Mouse (Mus musculus) adrenal gland, adult 18-20 months (tissue): Measurements from ENCODE around the gene Gm5901. TPM values are rescaled to one million over a fixed set of nuclear protein-coding genes. Genes with fewer than 3 reads are reported as not detected.

Experiments used
- DNase-seq, 2 experiments: peaks; one replicate each; pipeline ENCODE4 v3.0.0; 2021 to 2022; ENCODE audit warnings: low spot score in 2 of 2
- total RNA-seq, 2 experiments: library from RNA; stranded (reverse); gene quantifications; 1 replicate in 1 of 2; 2 replicates in 1 of 2; pipeline ENCODE4 v1.2.3; 2021

The Gm5901 gene
- total RNA-seq, 2 experiments from 2014 or later = not detected

DNA sequence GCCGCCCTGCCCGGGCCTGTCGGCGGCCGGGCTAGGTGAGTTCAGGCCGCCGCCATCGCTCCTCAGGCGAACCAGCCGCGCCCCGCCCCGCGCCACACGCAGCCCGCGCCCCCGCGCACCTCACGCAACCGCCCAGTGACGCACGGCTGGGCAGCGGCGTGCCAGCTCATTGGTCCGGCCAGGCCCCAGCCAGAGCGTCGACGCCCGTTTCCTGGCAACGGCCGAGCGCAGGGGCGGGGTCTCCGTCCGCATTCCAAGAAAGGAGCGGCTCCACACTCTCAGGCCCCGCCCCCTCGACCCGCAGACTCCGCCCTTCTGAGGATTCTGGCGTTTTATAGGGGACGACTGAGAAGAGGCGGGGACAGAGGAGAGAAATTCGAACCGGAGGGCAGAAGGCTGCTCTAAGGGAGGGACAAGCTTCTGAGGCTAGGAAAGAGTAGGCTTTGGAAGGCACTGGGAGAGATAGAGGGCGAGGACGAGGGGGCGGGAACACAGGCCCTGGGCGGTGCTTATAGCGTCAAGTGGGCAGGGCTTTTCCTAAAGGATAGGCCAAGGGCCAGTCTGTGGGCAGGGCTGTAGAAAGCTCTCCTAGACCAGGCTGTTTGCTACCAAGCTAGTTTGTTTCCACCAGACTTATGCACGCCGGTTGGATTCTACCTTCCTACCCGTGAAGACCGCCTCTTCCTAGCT is 25.2 kb downstream of the Gm5901 start, which contains the start of gene Fam160a2:
Gene Fam160a2 (minus strand): TSS at position 120 of the 690 bp plus-strand sequence.
- peak; percentile 99 for DNase-seq

DNA sequence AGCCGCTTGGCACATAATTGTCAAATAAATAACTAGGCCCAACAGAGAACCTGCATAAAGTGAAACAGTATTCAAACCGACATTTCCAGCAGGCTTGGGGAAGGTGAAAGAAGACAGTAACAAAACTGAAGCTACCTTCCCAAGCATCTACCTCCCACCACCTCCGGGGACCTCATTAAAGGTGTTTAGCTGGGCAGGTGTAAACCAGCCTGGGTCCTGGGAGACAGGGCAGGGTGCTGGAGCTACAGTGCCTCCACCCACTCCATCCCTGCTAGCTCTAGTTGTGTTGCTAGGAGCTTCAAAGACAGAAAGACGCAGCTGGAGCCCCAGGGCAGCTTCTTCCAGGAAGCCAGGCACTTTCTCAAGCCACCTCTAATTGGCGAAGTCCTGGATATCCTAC is 29.4 kb downstream of the Gm5901 start, which contains the start of gene Cnga4:
Gene Cnga4 (plus strand): TSS at position 301 of the 400 bp plus-strand sequence.
- no peak for DNase-seq

DNA sequence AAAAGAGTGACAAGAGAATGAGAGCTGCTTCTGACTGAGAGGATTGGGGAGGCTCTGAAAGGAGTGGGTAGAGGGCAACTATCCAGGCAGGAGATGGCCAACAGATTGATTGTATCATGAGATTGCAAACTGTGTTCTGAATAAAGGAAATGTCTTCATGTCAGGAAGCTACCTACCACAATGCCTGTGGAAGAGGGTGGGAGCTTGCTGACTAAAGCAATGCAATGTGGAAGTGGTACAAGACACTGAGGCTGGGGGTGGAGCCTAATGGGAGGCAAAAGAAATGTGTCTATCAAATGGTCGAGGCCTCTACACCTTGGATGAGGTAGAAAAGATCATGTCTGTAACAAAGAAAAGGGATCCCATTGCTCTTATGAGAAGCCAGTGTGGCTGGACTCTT is 31.5 kb downstream of the Gm5901 start:
- DNase-seq = no peak

DNA sequence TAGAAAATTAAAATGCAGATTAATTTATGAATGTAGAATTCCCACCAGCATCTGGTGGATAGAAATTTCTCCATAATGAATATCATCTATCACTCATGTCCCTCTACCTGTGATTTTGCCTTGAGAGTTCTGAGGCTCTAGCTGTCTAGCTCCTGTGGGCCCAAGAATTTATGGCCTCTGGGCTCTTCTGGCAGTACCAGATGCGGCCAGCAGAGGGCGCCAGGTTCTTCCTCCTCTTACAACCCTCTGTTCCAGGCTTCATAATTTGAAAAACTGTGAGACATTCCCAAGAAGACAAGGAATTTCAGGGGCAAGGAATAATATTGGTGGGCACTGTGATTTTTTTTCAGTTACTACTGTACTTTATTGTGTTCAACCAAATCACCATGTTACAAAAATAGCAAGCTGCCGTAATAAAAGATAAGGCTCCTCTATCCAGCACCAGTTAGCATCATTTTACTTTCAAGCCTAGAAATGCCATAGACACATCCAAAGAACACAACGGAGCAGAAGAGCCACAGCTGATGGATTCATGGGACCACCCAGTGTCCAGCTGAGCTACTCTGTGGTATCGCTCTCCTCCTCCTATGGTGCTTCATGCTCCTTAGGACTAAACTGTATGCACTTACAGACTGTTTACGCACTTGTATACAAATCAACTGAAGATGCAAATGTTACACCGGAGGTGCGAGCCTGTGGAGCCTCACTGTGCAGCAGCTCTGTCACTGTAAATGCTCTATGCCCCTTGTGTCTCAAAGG is 37.2 kb downstream of the Gm5901 start:
- DNase-seq = peak; percentile 79 to 82

DNA sequence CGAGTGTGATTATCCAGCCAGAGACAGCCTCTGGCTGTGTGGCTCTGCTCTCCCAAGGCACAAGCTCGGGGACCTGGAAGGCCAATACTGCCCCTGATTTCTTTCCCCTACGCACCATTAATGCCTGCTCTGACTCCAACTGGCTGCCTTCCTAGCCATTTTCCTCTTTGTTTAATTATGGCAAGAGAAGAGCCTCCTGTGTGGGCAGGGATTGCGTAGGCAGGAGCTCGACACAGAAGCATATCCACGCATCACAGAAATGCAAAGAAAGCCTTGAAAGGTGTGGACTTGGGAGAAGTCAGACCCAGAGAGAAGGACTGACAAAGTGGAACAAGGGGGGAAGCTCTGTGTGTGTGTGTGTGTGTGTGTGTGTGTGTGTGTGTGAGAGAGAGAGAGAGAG is 39.5 kb downstream of the Gm5901 start:
- DNase-seq = no peak

DNA sequence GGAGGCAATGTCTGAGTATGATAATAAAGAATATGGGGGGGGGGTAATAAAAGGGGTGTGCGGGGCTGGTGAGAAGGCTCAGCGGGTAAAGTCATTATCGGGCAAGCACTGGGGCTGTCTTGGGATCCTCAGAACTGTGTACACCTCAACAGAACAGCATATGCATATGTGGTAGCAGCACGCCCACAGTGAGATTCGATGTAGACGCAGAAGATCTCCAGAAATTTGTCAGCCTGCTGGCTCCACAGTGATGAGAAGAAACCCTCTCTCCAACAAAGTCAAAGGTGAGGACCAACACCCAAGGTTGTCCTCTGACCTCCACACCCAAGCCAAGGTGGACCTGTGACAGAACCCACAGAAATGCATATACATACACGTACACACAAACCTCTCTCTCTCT is 41.7 kb downstream of the Gm5901 start:
- DNase-seq = no peak

DNA sequence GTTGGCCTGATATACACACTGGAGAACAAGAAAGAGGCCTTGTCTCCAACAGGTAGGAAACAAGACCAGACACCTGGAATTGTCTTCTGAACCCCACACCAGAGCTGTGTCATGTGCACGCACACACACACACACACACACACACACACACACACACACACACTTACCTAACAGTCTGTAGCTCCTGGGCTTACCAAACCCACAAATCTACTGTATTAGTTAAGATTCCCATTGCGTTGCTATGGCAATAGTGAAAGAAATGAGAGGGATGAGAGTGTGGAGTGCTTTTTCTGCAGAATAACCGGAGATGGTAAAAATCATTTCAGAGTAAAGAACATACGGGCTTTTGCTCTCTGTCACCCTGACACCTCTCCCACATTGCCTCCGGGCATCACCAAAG is 43.3 kb downstream of the Gm5901 start:
- DNase-seq = no peak

DNA sequence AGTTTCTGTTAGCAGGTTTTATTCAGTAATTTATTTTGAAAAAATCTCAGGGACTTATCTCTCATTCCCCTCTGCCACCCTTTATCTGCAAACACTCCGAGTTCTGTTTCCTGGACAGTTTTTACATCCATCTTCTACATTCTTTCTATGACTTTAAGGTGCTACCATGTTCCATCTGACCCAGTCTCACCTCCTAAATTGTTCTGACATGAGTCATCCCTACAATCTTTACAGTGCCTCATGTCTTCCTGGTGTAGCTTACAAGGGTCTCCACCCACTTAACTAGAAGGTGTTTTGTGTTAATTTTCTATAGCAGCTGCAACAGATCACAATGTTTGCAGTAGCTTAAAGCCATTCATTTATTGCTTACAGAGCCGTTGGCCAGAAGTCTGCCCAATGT is 46.1 kb downstream of the Gm5901 start:
- DNase-seq = no peak

DNA sequence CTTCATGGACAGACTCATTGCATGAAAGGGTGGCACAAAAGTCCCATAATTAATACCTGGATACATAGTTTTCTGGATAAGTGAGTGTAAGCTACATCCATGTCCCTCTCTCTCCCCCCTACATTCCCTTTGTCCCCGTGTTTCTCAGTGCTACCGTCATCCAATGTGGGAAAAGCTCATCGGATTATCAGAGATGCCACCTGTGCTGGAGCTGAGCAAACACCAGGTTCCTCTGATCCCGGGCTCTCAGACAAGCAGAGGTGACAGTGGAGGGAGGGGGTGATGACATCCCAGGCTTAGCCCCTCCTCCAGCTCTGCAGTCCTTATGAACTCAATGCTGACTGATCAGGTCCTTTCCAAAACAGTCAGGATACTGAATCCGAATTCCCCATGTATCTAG is 49.5 kb downstream of the Gm5901 start:
- no peak for DNase-seq

DNA sequence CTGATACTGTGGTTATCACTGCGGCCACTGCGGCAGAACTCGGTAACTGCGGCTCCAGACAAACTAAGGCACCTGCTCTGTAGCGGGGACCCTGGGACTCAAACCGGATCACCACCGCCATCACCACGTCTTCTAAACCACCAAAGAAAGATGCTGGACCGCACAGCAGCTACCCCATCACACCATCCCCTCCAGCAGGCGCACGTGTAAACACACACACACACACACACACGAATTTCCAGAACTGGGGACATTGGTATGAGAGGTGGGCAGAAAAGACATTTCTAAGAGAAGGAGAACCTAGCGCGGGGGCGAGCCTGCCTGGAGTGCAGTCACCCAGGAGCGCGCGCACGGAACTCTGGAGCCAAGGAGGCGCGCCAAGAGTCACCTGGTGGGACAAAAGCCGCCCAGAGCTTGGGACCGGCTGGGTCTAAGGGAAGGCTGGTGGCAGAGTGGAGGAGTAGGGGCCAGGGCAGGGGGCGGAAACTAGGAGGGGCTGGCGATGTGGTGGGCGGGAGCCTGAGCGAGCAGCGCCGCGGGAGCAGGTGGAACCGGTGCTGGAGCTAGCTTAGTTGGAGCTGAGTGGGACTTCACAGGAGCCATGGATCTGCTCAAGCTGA is 50.7 kb downstream of the Gm5901 start, which contains the start of gene Cckbr:
Gene Cckbr (plus strand): TSS at position 308 of the 620 bp plus-strand sequence.
- no peak for DNase-seq

DNA sequence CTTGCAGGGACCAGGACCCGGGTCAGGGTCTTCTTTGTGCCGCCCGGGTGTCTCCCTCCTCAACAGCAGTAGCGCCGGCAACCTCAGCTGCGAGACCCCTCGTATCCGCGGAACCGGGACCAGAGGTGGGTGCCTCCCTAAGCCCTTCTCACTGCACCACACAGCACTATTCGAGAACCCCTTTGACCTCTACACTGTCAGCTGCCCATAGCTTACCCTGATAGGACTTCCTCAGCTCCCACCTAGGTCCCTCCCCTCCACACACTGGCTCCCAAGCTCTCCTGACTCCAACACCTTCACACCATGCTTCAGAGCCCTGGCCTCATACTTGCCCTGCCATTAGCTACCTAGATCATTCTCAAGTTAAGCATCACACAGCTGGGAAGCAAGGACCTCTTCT is 51.2 kb downstream of the Gm5901 start:
- no peak for DNase-seq

Other genes with a start within 250 kb of the Gm5901 start
- gene Olfr683, start 228.0 kb upstream of the Gm5901 start, total RNA-seq = not detected
- not detected for gene Olfr684, start 211.4 kb upstream of the Gm5901 start, total RNA-seq
- not detected for gene Olfr685, start 189.0 kb upstream of the Gm5901 start, total RNA-seq
- not detected for gene Olfr686, start 167.6 kb upstream of the Gm5901 start, total RNA-seq
- gene Olfr688, start 86.9 kb upstream of the Gm5901 start, total RNA-seq = not detected
- gene Olfr689, start 63.9 kb upstream of the Gm5901 start, total RNA-seq = not detected
- gene Olfr690, start 40.9 kb upstream of the Gm5901 start, total RNA-seq = not detected
- gene Olfr691, start 32.8 kb upstream of the Gm5901 start, total RNA-seq = not detected
- not detected for gene Olfr692, start 6.8 kb upstream of the Gm5901 start, total RNA-seq
- 10 to 100 TPM; 25.6 to 26.9 TPM for gene Fam160a2, start 25.0 kb downstream of the Gm5901 start, total RNA-seq
- gene Cnga4, start 29.5 kb downstream of the Gm5901 start, total RNA-seq = not detected
- gene Cckbr, start 50.7 kb downstream of the Gm5901 start, total RNA-seq = not detected
- 10 to 100 TPM; 53.5 to 63.7 TPM for gene Cavin3, start 107.3 kb downstream of the Gm5901 start, total RNA-seq
- gene Smpd1, start 179.3 kb downstream of the Gm5901 start, total RNA-seq = 10 to 100 TPM; 50.3 to 54.5 TPM
- gene Apbb1, start 206.6 kb downstream of the Gm5901 start, total RNA-seq = 10 to 100 TPM; 14.3 to 15.7 TPM
- gene Hpx, start 225.1 kb downstream of the Gm5901 start, total RNA-seq = under 1 TPM; 0.38 to 0.66 TPM